Mouse (Mus musculus) liver, embryonic 11.5 days (tissue): ENCODE data around the gene Dchs2. TPM values are rescaled to one million over a fixed set of nuclear protein-coding genes. Genes with fewer than 3 reads are reported as not detected.
"Not testable (repeated sequence)": the region's sequence is repeated elsewhere in the genome, so short reads cannot be mapped to it uniquely, and the experiment has no call there.

ENCODE experiments used
- ATAC-seq: fragments of 200-750 bp; cut with Nextera tagmentation; replicated peaks from 2 replicates; pipeline ENCODE4 v1.8.0; 2017; ENCODE audit warnings: moderate number of reproducible peaks, mild to moderate bottlenecking, moderate TSS enrichment, moderate library complexity; ENCODE audit not compliant: low FRiP score
- DNase-seq: peaks from one replicate; pipeline ENCODE4 v3.0.0-alpha.2; 2017; ENCODE audit warnings: low spot score
- H3K27ac ChIP-seq: fragments of 300-500 bp; sonication (generic); 2 replicates; pipeline ENCODE4 v1.5.1; 2014; ENCODE audit warnings: mild to moderate bottlenecking, low read depth, low read length, control low read depth
- H3K27me3 ChIP-seq: fragments of 300-500 bp; sonication (generic); replicated peaks from 2 replicates; pipeline ENCODE4 v1.6.1; 2014; ENCODE audit warnings: low read length, mixed read lengths; ENCODE audit not compliant: control insufficient read depth, insufficient read depth
- H3K36me3 ChIP-seq: fragments of 300-500 bp; sonication (generic); 2 replicates; pipeline ENCODE4 v1.6.1; 2014; ENCODE audit warnings: mild to moderate bottlenecking, low read length, moderate library complexity, mixed read lengths; ENCODE audit not compliant: control insufficient read depth, insufficient read depth
- H3K4me1 ChIP-seq: fragments of 300-500 bp; sonication (generic); replicated peaks from 2 replicates; pipeline ENCODE4 v1.6.1; 2014; ENCODE audit warnings: low read length, mixed read lengths; ENCODE audit not compliant: control insufficient read depth, insufficient read depth
- H3K4me2 ChIP-seq: fragments of 300-500 bp; sonication (generic); 2 replicates; pipeline ENCODE4 v1.6.1; 2014; ENCODE audit warnings: mild to moderate bottlenecking, control low read depth, moderate library complexity
- H3K4me3 ChIP-seq: fragments of 300-500 bp; sonication (generic); 2 replicates; pipeline ENCODE4 v1.5.1; 2014; ENCODE audit warnings: low read depth, low read length, control low read depth
- H3K9ac ChIP-seq: fragments of 300-500 bp; sonication (generic); 2 replicates; pipeline ENCODE4 v1.6.1; 2014; ENCODE audit warnings: low read depth, low read length, control low read depth
- H3K9me3 ChIP-seq: fragments of 300-500 bp; sonication (generic); 2 replicates; pipeline ENCODE4 v1.6.1; 2016; ENCODE audit warnings: low read length, inconsistent platforms, mixed read lengths; ENCODE audit not compliant: control insufficient read depth
- WGBS: fragments of 180-500 bp; shearing (Covaris S2); extraction: QIAGEN DNeasy Blood & Tissue Kit; methylation state at CpG from one replicate; pipeline ENCODE4 v1.1.7; 2014; 5-methylcytosine and 5-hydroxymethylcytosine counted together
- polyA plus RNA-seq: library from polyadenylated mRNA; unstranded; fragments of >200 nt; fragmentation: Nextera tagmentation; extraction: Ambion mirVana; gene quantifications from 2 replicates; pipeline ENCODE4 v1.2.1, GENCODE M21; 2014

Dchs2 gene
- polyA plus RNA-seq, 1 experiment from 2014 or later = 0.04 TPM

DNA sequence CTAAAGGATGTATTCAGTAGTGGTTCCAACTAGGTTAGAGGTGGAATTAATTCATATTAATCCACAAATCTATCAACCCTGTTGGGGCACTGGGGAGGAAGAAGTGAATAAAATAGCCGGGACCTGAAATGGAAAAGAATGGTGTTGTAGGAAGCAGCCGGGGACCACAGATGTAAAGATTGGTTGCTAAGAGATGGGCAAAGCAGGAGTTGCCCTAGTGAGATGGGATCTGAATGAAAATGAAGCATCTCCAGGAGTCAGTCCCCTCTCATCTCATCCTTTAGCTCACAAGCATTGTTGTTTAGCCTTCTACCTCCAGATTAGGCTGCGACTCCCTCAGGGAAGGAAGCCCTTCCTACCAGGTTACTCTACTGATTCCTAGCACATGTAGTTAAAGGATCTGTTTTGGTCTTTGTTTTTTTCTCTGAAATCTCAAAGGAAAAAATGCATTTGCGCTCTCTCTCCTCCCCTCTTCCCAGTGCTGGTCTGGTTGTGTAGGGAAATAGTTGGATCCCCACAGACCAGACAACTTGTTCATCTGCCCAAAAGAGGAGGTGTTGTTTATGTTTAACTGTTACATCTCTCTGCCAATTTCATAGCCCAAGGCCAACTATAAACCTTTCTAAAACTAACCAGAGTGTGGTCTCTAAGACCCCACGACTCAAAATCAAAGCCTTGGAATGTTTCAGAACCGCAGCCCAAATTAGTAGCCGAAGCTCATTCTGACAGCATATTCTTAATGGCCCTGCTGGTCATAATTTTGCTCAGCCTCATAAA is 16.1 kb upstream of the Dchs2 start:
- DNase-seq (no peak), ATAC-seq (no peak)
- Histone ChIP-seq H3K4me3 (no peak overlapping the region), H3K9ac (no peak overlapping the region), H3K4me1 (no peaks in the 10 kb centered on the region), H3K4me2 (no peak overlapping the region), H3K27ac (no peak overlapping the region), H3K36me3 (no peaks in the 10 kb centered on the region), H3K27me3 (no peaks in the 10 kb centered on the region), H3K9me3 (no peaks in the 10 kb centered on the region)
- WGBS = 72% methylated on average over 7 of the region's 7 CpGs

DNA sequence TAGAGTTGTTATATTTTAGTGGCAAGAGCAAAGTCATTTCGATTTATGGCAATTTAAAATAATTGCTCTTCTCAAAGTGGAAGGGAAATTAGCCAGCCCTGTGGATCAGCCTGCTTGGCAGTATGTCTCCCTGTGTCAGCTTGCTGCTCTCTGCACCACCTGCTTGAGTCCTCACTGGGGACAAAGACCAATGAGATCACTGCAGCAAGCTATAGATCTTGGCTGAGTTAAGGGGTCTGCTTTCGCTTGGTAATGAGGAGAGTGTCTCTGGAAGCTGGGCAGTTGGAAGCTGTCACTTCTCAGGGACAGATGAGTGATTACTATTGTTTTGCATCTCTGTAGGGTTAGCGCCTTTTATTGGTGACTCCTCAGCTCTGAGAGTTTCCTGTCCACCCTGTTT is 14.9 kb upstream of the Dchs2 start:
- Histone ChIP-seq H3K27ac (no peak overlapping the region), H3K4me2 (no peak overlapping the region), H3K9me3 (no peaks in the 10 kb centered on the region), H3K9ac (no peak overlapping the region), H3K36me3 (no peaks in the 10 kb centered on the region), H3K4me1 (no peaks in the 10 kb centered on the region), H3K27me3 (no peaks in the 10 kb centered on the region), H3K4me3 (no peak overlapping the region)
- WGBS = 28% methylated on average over 3 of the region's 3 CpGs
- ATAC-seq = no peak
- DNase-seq = no peak

DNA sequence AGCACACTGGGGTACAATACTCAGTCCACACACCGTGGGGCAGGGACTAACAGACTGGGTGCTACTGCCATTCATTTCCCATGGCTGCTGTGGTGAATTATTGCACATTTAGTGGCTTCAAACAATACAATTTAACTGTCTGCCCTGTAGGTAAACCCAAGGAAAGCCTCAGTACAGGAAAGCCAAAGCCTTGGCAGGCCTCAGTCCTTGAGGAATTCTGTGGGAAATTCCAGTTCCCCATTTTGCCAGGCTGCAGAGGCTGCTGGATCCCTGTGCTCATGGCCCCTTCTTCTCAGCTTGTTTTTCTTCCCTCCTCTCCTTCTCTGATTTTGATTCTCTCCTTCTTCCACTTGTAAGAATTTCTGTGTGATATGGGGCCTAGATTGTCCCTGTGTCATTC is 12.8 kb upstream of the Dchs2 start:
- DNase-seq (no peak), ATAC-seq (no peak)
- Histone ChIP-seq H3K4me1 (no peaks in the 10 kb centered on the region), H3K27me3 (no peaks in the 10 kb centered on the region), H3K9me3 (no peaks in the 10 kb centered on the region), H3K4me2 (no peak overlapping the region), H3K9ac (no peak overlapping the region), H3K27ac (no peak overlapping the region), H3K36me3 (no peaks in the 10 kb centered on the region), H3K4me3 (no peak overlapping the region)
- 64% methylated on average over 1 of the region's 1 CpGs for WGBS

DNA sequence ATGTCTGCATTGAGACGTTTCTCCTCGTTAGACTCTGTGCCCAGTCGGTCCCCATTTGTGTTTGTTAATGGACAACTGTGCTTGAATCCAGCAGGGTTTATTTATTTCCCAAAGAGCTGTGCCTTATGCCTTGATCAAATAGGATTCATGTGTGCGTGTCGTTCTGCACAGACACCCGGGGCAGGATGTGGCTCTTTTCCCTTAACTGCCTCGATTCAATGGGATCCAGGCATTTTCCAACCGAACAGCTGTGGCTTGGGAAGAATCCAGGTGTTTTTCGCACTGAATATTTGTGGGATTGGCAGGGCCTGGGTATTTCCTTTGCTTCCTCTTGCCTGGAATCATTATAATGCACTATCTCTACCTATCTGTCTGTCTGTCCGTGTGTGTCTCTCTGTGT is 10.2 kb upstream of the Dchs2 start:
- Histone ChIP-seq H3K4me3 (no peak overlapping the region), H3K9me3 (no peaks in the 10 kb centered on the region), H3K27ac (no peak overlapping the region), H3K27me3 (no peaks in the 10 kb centered on the region), H3K4me2 (no peak overlapping the region), H3K36me3 (no peaks in the 10 kb centered on the region), H3K4me1 (no peaks in the 10 kb centered on the region), H3K9ac (no peak overlapping the region)
- ATAC-seq = no peak
- DNase-seq = no peak
- 66% methylated on average over 10 of the region's 10 CpGs for WGBS

DNA sequence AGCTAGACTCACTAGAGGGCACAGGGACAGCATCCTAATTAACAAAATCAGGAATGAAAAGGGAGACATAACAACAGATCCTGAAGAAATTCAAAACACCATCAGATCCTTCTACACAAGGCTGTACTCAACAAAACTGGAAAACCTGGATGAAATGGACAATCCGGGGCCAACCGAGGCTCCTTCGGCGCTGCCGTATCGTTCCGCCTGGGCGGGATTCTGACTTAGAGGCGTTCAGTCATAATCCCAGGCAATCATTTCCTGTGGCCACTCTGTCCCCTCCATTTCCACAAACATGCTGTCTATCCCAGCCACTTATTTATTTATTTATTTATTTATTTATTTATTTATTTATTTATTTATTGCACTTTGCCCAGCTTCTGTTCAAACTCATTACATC is 3.8 kb upstream of the Dchs2 start:
- ATAC-seq, H3K36me3 ChIP-seq, DNase-seq, H3K9ac ChIP-seq, H3K9me3 ChIP-seq, H3K27ac ChIP-seq, H3K4me3 ChIP-seq, H3K4me2 ChIP-seq, H3K4me1 ChIP-seq: not testable (repeated sequence)
- 93% methylated on average over 9 of the region's 9 CpGs for WGBS
- peaks cover 42% of the 10 kb centered on the region for H3K27me3 ChIP-seq

DNA sequence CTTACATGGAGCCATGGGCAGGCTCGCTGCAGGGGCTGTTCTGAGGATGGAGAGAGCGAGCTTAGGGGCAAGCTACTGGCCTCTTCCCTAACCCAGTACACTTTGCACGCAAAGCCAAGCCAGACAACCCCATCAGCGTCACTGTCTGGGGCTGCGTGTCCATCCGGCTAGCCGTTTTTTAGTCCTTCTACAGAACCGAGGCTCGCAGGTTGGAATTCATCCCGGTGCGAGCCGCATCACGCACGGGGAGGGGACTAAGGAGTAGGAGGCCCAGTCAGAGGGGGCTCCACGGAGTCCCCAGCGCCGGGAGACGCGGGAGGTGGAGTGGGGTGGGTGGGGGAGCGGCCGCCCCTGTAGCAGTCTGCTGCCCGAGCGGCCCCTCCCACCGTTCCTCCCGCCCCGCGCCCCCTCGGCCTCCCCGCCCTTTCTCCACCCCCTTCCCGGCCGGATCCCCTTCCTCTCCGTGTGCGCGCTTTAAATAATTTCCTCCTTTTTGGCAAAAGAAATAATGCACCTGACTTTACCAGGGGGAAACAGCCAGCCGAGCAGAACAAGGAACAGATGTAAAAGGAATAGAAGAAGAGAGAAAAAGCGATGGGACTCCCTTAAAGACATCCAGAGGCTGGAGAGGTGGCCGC is 541 bp upstream of the Dchs2 start:
- H3K9ac ChIP-seq = no peak overlapping the region

DNA sequence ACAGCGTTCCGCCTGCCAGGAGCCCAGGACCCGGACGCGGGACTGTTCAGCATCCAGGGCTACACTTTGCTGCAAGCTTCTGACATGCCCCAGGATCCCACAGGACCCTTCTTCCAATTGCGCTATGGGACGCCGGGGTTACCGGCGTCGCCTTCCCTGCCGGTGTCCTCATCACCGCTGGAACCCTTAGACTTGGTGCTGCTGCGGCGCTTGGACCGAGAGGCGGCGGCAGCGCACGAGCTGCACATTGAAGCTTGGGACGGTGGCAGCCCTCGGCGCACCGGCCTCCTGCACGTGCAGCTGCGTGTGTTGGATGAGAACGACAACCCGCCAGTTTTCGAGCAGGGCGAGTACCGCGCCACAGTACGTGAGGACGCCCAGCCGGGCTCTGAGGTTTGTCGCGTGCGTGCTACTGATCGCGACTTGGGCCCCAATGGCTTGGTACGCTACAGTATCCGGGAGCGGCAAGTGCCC is 738 bp downstream of the Dchs2 start:
- no peaks in the 10 kb centered on the region; the same call in 1 of the 2 replicates for H3K4me1 ChIP-seq
- DNase-seq (peak; percentile 36), ATAC-seq (no peak)
- no peaks in the 10 kb centered on the region for H3K9me3 ChIP-seq
- H3K27me3 ChIP-seq = peaks cover 65% of the 10 kb centered on the region
- H3K27ac ChIP-seq = no peak overlapping the region
- H3K4me3 ChIP-seq = peak overlapping the region; percentile 46
- H3K4me2 ChIP-seq = peak overlapping the region; percentile 73
- H3K9ac ChIP-seq = no peak overlapping the region
- WGBS = 2% methylated on average over 43 of the region's 43 CpGs
- no peaks in the 10 kb centered on the region for H3K36me3 ChIP-seq

More for the DNA sequence above, 541 bp upstream of the Dchs2 start:
- no peak for DNase-seq
- Histone ChIP-seq H3K4me3 (peak overlapping the region; percentile 46), H3K36me3 (no peaks in the 10 kb centered on the region), H3K9me3 (no peaks in the 10 kb centered on the region), H3K27me3 (peaks cover 63% of the 10 kb centered on the region), H3K4me1 (no peaks in the 10 kb centered on the region; the same call in 1 of the 2 replicates), H3K4me2 (peak overlapping the region; percentile 73), H3K27ac (no peak overlapping the region)
- no peak for ATAC-seq
- WGBS = under 1% methylated on average over 37 of the region's 37 CpGs

DNA sequence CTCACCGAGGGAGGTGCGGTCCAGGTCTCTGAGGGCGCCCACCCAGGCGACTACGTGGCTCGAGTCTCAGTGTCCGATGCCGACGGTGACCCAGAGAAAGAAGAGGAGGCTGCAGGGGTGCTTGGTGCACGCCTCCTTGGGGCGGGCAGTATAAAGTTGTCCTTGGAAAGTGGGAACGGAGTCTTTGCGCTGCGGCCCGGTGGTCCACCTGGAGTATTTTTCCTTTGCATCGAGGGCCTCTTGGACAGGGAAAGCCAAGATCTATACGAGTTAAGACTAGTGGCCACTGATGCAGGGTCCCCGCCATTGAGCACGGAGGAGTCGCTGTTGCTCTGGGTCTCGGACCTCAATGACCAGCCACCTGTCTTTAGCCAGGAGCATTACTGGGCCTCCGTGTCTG is 1.4 kb downstream of the Dchs2 start:
- H3K9ac ChIP-seq = no peak overlapping the region
- WGBS = 8% methylated on average over 22 of the region's 22 CpGs
- no peak for DNase-seq
- H3K4me2 ChIP-seq = peak overlapping the region; percentile 73
- no peak overlapping the region for H3K27ac ChIP-seq
- peaks cover 65% of the 10 kb centered on the region for H3K27me3 ChIP-seq
- ATAC-seq = no peak
- no peaks in the 10 kb centered on the region; the same call in 1 of the 2 replicates for H3K4me1 ChIP-seq
- H3K36me3 ChIP-seq = no peaks in the 10 kb centered on the region
- H3K9me3 ChIP-seq = no peaks in the 10 kb centered on the region
- H3K4me3 ChIP-seq = peak overlapping the region; percentile 46; the same call in 1 of the 2 replicates
